Mouse (Mus musculus) embryonic facial prominence, embryonic 14.5 days (tissue): ENCODE measurements around the gene Trim46. TPM values are rescaled to one million over a fixed set of nuclear protein-coding genes. Genes with fewer than 3 reads are reported as not detected.

ENCODE experiments used
- ATAC-seq: fragments of 200-750 bp; cut with Nextera tagmentation; 2 replicates; pipeline ENCODE4 v1.8.0; 2017; ENCODE audit warnings: low read depth, moderate number of reproducible peaks, moderate TSS enrichment
- DNase-seq: peaks from one replicate; pipeline ENCODE4 v3.0.0-alpha.2; 2015; ENCODE audit warnings: low spot score
- H3K27ac ChIP-seq: fragments of 300-500 bp; sonication (generic); replicated peaks from 2 replicates; pipeline ENCODE4 v1.5.1; 2014; ENCODE audit warnings: low read depth, mild to moderate bottlenecking, low read length, moderate library complexity
- H3K27me3 ChIP-seq: fragments of 300-500 bp; sonication (generic); replicated peaks from 2 replicates; pipeline ENCODE4 v1.6.1; 2014; ENCODE audit warnings: low read length; ENCODE audit not compliant: control insufficient read depth, insufficient read depth
- H3K36me3 ChIP-seq: fragments of 300-500 bp; sonication (generic); 2 replicates; pipeline ENCODE4 v1.6.1; 2014; ENCODE audit warnings: low read length, mixed read lengths; ENCODE audit not compliant: control insufficient read depth, insufficient read depth
- H3K4me1 ChIP-seq: fragments of 300-500 bp; sonication (generic); 2 replicates; pipeline ENCODE4 v1.6.1; 2014; ENCODE audit warnings: antibody characterized with exemption, low read length; ENCODE audit not compliant: control insufficient read depth, insufficient read depth
- H3K4me2 ChIP-seq: fragments of 300-500 bp; sonication (generic); 2 replicates; pipeline ENCODE4 v1.6.1; 2014; ENCODE audit warnings: low read depth, mild to moderate bottlenecking, low read length, moderate library complexity, mixed read lengths
- H3K4me3 ChIP-seq: fragments of 300-500 bp; sonication (generic); 2 replicates; pipeline ENCODE4 v1.5.1; 2014; ENCODE audit warnings: low read depth, mild to moderate bottlenecking, low read length
- H3K9ac ChIP-seq: fragments of 300-500 bp; sonication (generic); 2 replicates; pipeline ENCODE4 v1.6.1; 2014; ENCODE audit warnings: low read depth, mild to moderate bottlenecking, low read length, moderate library complexity, mixed read lengths
- H3K9me3 ChIP-seq: fragments of 300-500 bp; sonication (generic); 2 replicates; pipeline ENCODE4 v1.6.1; 2016; ENCODE audit warnings: low read length; ENCODE audit not compliant: control insufficient read depth
- WGBS: fragments of 180-500 bp; shearing (Covaris S2); extraction: QIAGEN DNeasy Blood & Tissue Kit; methylation state at CpG from one replicate; pipeline ENCODE4 v1.1.7; 2014; 5-methylcytosine and 5-hydroxymethylcytosine counted together
- polyA plus RNA-seq: library from polyadenylated mRNA; unstranded; fragments of >200 nt; fragmentation: Nextera tagmentation; extraction: Ambion mirVana; gene quantifications from 2 replicates; pipeline ENCODE4 v1.2.1, GENCODE M21; 2014

Trim46 gene
- polyA plus RNA-seq, 1 experiment from 2014 or later = 3.7 TPM

GRCm38 (mm10) chr3:89285526-89285925, 39.4 kb upstream of the Trim46 start:
- Histone ChIP-seq H3K4me3 (no peak overlapping the region), H3K36me3 (no peaks in the 10 kb centered on the region), H3K27me3 (0 out of 2 replicates have a peak, but pooled peaks cover 7% of the 10 kb centered on the region), H3K27ac (no peak overlapping the region), H3K4me2 (no peak overlapping the region), H3K9me3 (no peaks in the 10 kb centered on the region), H3K4me1 (peaks cover 13% of the 10 kb centered on the region; the same call in 1 of the 2 replicates), H3K9ac (no peak overlapping the region)
- DNase-seq (no peak), ATAC-seq (no peak)
- WGBS = 27% methylated on average over 2 of the region's 2 CpGs

GRCm38 (mm10) chr3:89284261-89284660, 38.2 kb upstream of the Trim46 start:
- WGBS = 90% methylated on average over 3 of the region's 3 CpGs
- ATAC-seq = no peak

DNA sequence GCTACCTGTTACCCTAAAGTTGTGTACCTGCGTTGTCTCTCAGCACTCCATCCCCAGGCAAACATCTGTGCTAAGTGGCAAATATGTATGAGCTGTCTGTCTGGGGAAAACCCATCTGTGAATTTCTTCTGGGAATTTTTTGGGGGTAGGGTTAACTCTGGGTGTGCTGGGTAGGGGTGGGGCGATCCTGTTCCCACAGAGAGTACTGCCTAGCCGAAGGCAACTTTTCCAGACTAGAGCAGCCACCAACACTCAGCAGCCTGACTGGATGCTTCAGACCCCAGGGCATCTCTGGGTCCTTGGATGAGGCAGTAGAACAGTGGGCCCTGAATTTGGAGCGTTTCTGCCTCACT, 36.2 kb upstream of the Trim46 start:
- Histone ChIP-seq H3K4me3 (no peak overlapping the region), H3K27ac (no peak overlapping the region), H3K4me2 (no peak overlapping the region; the same call in 1 of the 2 replicates), H3K4me1 (peaks cover 23% of the 10 kb centered on the region), H3K27me3 (0 out of 2 replicates have a peak, but pooled peaks cover 7% of the 10 kb centered on the region), H3K9ac (no peak overlapping the region), H3K9me3 (no peaks in the 10 kb centered on the region), H3K36me3 (no peaks in the 10 kb centered on the region)
- no peak for DNase-seq
- 12% methylated on average over 4 of the region's 4 CpGs for WGBS
- ATAC-seq = no peak

More at GRCm38 (mm10) chr3:89284261-89284660, 38.2 kb upstream of the Trim46 start:
- no peaks in the 10 kb centered on the region for H3K36me3 ChIP-seq
- no peak overlapping the region for H3K4me3 ChIP-seq
- H3K4me2 ChIP-seq = no peak overlapping the region
- H3K9me3 ChIP-seq = no peaks in the 10 kb centered on the region
- H3K27me3 ChIP-seq = 0 out of 2 replicates have a peak, but pooled peaks cover 7% of the 10 kb centered on the region
- H3K27ac ChIP-seq = no peak overlapping the region
- peaks cover 13% of the 10 kb centered on the region; the same call in 1 of the 2 replicates for H3K4me1 ChIP-seq
- DNase-seq = no peak
- H3K9ac ChIP-seq = no peak overlapping the region

DNA sequence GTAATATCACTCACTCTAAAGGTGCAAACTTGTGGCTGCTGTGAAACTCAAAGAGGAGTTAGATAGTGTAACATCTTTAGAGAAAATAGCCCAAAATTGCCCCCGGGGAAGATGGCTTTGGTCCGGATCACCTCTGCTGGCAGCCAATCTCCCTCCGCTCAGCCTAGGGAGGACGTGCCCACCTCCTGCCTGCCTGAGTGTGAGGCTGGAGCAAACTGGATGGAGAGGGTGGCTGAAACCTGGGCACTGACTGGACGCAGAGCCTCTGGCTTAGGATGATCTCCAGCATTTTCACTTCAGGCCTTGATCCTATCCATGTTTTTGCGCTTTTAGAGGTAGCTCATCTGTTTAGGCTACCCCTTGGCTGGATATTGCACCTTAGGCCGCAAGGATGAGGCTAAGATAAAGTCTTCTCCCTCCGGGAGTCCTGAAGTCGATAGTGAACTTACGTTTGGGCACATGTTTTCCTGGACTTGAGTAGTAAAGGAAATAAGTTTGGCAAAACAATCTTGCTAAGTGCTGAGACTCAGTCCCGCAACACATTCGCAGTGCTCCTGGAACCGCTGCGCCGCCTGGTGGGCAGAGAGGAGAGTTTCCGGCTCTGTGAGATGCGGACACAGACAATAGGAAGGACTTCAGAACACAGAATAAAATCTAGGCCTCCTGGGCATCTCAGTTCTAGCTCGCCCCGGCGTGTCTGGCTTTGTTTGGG, 35.6 kb upstream of the Trim46 start:
- Histone ChIP-seq H3K4me1 (peaks cover 27% of the 10 kb centered on the region), H3K4me3 (peak overlapping the region; percentile 50), H3K9ac (peak overlapping the region; percentile 65; the same call in 1 of the 2 replicates), H3K4me2 (peak overlapping the region; percentile 80), H3K27me3 (0 out of 2 replicates have a peak, but pooled peaks cover 7% of the 10 kb centered on the region), H3K9me3 (no peaks in the 10 kb centered on the region), H3K27ac (peak overlapping the region; percentile 82), H3K36me3 (no peaks in the 10 kb centered on the region)
- 15% methylated on average over 20 of the region's 20 CpGs for WGBS
- ATAC-seq (peak; percentile 17; the same call in 1 of the 2 replicates), DNase-seq (peak; percentile 90)

- peak within 1 kb of the TSS; percentile 71 for H3K9ac ChIP-seq
- H3K27me3 ChIP-seq = 0 out of 2 replicates have a peak, but pooled peaks cover 7% of the 10 kb centered on the region
- no peaks in the 10 kb centered on the region for H3K9me3 ChIP-seq
- peak within 1 kb of the TSS; percentile 80 for H3K4me2 ChIP-seq
- H3K27ac ChIP-seq = peak within 1 kb of the TSS; percentile 82
- 1% methylated on average over 45 of the region's 52 CpGs for WGBS
- ATAC-seq = peak; percentile 28; the same call in 1 of the 2 replicates
- peaks cover 27% of the 10 kb centered on the region for H3K4me1 ChIP-seq
- DNase-seq = peak; percentile 66
- H3K36me3 ChIP-seq = 0 out of 2 replicates have a peak, but pooled peaks cover 3% of the 10 kb centered on the region
- H3K4me3 ChIP-seq = peak within 1 kb of the TSS; percentile 50
Measured at GRCm38 (mm10) chr3:89280606-89281511, 34.8 kb upstream of the Trim46 start, which contains the start of gene Efna1. Gene Efna1, minus strand, starts transcription at chr3:89281142.

- ATAC-seq (no peak), DNase-seq (no peak)
- Histone ChIP-seq H3K4me3 (peak overlapping the region; percentile 50), H3K27me3 (0 out of 2 replicates have a peak, but pooled peaks cover 7% of the 10 kb centered on the region), H3K27ac (peak overlapping the region; percentile 82), H3K9ac (peak overlapping the region; percentile 71), H3K4me2 (peak overlapping the region; percentile 80), H3K4me1 (peaks cover 27% of the 10 kb centered on the region), H3K9me3 (no peaks in the 10 kb centered on the region), H3K36me3 (0 out of 2 replicates have a peak, but pooled peaks cover 8% of the 10 kb centered on the region)
- under 1% methylated on average over 28 of the region's 29 CpGs for WGBS
Measured at GRCm38 (mm10) chr3:89280050-89280605, 34.0 kb upstream of the Trim46 start.

DNA sequence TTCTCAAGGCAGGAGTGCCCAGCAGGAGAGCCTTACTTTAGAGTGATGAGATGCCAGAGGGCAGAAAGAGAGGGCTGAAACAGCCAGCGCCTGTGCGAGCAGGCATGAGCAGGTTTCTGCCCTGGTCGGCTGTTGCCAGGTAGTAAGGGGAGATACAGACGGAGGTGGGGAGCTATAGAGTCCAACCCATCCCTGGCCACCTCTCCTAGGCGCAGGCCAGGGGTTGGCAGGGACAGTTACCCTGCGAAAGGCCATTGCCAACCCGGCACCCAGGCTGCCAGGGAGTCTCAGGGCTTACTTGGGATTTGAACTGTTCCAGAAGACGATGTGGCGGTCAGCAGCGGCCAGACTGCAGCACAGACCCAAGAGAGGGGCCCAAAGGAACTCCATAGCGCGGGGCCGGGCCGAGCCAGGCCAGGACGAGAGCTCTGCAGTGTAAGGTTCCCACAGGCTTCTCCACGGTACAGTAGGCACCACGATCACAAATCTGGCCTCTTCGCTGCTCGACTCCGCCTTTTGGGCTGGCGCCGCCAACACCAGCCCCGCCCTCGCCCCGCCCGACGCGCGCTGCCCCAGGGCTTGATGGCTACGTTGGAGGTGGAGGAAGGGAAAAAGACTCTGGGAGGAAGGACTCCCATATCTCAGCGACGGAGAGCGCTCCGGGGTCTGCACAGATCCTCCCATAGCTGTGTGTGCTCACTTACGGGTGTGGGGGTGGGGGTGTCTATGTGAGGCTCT, 33.2 kb upstream of the Trim46 start:
- peak overlapping the region; percentile 82 for H3K27ac ChIP-seq
- peak overlapping the region; percentile 80 for H3K4me2 ChIP-seq
- peak overlapping the region; percentile 50 for H3K4me3 ChIP-seq
- H3K27me3 ChIP-seq = 0 out of 2 replicates have a peak, but pooled peaks cover 7% of the 10 kb centered on the region
- peaks cover 27% of the 10 kb centered on the region for H3K4me1 ChIP-seq
- peak overlapping the region; percentile 71 for H3K9ac ChIP-seq
- no peaks in the 10 kb centered on the region for H3K9me3 ChIP-seq
- ATAC-seq = peak; percentile 85
- H3K36me3 ChIP-seq = 0 out of 2 replicates have a peak, but pooled peaks cover 13% of the 10 kb centered on the region
- peak; percentile 92 for DNase-seq
- 3% methylated on average over 32 of the region's 35 CpGs for WGBS
